Mouse (Mus musculus) cerebellum, adult 9-11 months (tissue): ENCODE measurements around the gene Rnf212b.

ENCODE experiments used
- DNase-seq: peaks from one replicate; pipeline ENCODE4 v3.0.0; 2022

Rnf212b gene

DNA sequence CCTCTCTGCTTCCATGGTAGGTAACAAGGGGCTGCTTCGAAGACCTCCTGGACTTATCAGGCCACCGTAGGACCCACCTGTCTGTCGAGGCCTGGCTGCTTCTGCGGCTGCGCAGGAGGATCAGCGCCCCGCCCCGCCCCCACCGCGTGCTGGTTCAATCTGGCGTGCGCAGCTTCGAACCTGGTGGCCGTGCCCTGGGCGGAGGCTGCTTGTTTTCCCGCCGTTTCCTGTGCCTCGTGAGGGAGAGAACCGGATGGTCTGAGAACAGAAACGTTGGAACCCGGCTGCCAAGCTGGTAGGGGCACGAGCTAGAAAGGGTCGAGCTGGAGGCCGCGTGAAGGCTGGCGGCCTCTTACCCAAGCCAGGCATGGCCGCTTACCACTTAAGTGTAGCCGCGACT, at the start of gene Rnf212b:
Rnf212b (plus strand) TSS at position 151 of the 400 bp plus-strand sequence.
- DNase-seq, result no peak

GRCm38 (mm10) chr14:54766937-54767336, 47.0 kb upstream of the Rnf212b start:
- DNase-seq, result peak; percentile 76

GRCm38 (mm10) chr14:54768314-54769067, 45.5 kb upstream of the Rnf212b start:
- DNase-seq, result peak; percentile 51

DNA sequence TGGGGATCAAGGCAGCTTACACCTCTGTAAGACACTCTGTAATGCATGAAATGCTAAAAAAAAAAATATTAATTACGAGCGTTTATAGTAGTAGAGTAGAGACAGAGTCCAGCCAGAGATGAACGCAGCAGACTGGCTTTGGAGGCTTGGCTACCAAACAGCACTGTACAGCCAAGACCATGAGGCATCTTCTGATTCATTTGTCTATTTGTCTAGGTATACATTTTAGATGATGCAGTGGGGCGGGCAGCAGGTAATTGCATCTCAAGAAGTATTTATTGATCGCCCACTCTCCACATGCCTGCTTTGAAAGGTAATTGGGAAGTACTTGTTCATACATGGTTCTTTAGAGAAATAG, 44.9 kb upstream of the Rnf212b start:
- no peak for DNase-seq

GRCm38 (mm10) chr14:54770373-54770772, 43.6 kb upstream of the Rnf212b start:
- DNase-seq, result peak; percentile 20

GRCm38 (mm10) chr14:54772333-54772856, 41.5 kb upstream of the Rnf212b start:
- peak; percentile 74 for DNase-seq

- DNase-seq, result peak; percentile 69
These were observed 38.4 kb upstream of the Rnf212b start for GRCm38 (mm10) chr14:54775534-54776041.

DNA sequence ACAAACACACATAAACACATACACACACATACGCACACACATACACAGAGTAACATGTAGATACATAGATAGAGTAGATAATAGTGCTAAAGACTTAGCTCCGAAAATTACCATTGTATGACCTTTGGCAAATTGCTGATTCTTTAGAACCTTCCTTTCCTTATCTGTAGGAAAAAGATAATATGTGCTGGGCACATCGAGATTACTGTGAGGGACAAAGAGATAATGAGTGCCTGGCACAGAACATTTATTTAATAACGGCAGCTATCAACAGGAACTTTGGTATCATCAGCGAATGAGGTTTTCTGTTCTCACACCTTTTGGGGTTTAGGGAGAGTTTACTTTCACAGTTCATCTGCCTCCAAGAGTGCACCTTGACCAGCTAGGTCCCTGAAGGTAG, 37.2 kb upstream of the Rnf212b start:
- peak; percentile 15 for DNase-seq

DNA sequence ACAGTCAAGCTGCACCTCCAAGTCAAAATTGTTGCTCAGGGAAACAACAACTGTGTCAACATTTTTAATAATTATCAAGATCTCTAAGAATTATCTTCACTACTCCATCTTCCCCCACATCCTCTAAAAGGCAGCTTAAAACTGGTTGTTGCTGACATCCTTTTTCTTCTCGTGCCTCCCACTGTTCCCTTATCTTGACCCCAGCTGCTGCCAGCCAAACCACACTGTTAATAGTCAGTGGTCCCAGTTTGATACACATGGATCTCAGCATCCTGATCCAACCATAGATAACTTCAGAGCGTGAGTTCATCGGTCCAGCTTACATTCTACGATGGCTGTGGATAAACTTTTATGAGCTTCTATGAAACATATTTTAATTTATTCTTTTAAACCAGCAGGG, 36.0 kb upstream of the Rnf212b start:
- DNase-seq, result peak; percentile 16

DNA sequence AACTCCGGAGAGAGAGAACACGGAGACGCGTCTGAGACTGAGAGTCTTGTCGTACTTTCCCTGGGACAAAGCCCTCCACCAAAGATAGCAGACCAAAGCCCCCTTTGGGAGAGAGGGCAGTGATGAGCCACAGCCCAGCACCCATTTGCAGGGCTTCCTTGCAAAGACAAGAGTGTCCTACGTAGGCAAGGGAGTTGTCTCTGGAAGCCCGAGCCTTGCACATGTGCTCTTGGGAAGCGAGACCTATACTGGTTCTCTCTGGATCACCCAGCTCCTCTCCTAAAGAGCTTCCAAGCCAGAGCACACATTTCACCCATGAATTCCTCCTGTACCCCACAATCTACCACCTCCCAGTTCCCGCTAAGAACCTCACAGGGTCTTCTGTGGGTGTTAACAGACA, 33.9 kb upstream of the Rnf212b start:
- no peak for DNase-seq

GRCm38 (mm10) chr14:54780836-54781609, 32.9 kb upstream of the Rnf212b start:
- peak; percentile 90 for DNase-seq

GRCm38 (mm10) chr14:54781610-54782365, 32.2 kb upstream of the Rnf212b start, which contains the start of gene Slc7a8:
Slc7a8 (minus strand) TSS chr14:54781946.
- peak; percentile 87 for DNase-seq

DNA sequence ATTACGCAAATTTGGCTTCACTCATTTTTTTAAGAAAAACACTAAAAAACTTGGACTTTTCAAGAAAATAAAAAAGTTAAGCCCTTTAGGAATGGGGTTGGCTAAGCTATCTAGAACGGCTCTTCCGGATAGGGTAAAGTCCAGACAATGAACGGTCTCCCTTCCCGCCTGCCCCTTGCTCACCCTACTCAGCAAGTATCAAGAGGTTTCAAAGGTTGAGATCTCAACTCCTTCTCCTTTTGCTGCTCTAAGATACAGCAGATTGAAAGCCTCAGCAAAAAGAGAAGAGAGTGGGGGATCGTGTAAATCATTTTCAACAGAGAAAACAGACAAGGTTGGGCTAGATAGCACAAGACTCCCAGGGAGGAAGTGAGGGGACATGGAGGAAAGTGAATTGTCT, 31.0 kb upstream of the Rnf212b start:
- no peak for DNase-seq

DNA sequence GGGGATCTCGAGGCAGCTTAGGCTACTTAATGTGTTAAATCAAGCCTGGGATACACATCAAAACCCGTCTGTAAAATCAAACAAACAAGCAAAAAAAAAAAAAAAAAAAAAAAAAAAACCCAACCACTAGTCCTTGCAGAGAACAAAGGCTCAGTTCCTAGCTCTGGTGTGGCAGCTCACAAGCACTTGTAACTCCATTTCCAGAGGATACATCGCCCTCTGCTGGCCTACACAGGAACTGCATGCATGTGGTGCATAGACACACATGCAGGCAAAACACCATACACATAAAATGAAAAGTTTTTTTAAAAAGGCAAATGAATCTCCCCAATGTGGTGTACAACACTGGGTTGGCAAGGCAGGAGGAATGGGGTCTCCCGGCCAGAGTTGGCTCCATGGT, 28.0 kb upstream of the Rnf212b start:
- DNase-seq, result peak; percentile 68

DNA sequence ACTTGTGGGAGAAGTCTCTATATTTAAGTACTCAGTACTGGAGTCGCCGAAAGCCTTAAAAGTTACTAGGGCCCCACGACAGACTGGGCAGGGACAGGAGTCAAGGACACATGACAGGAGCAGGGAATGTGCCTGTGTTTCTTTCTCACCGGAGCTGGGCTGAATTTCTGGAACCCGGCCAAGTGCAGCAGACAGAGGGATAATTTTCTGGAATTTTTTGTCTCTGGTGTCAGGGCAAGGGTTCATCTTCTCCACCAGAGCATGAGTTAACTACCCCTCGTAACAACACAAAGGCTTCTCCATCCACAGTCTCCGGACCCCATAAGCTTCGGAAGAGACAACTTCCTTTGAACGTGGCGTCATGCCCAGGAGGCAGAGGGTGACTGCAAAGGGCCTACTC, 27.5 kb upstream of the Rnf212b start:
- DNase-seq, result peak; percentile 37

- DNase-seq, result no peak
These were observed 26.7 kb upstream of the Rnf212b start for GRCm38 (mm10) chr14:54787226-54787625.

DNA sequence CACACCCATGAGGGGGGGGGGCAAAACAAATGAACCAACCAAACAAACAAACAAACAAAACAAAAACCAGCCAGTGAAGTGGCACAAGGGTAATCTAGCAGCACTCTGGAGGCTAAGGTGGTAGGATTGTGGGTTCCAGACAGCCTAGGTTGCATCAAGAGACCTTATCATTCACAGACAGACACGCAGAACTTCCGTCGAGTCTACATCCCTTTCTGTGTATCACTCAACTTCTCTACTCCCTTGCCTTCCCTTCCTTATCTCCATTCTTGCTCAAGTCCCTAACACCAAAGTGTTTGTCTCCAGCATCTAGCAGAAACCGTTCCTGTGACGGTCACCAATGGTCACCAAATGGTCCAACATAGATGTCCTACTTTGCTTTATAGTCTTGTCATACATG, 25.7 kb upstream of the Rnf212b start:
- DNase-seq, result no peak

- DNase-seq, result no peak
These were observed 21.8 kb upstream of the Rnf212b start for GRCm38 (mm10) chr14:54792166-54792565.

GRCm38 (mm10) chr14:54793351-54793750, 20.6 kb upstream of the Rnf212b start:
- DNase-seq, result no peak

DNA sequence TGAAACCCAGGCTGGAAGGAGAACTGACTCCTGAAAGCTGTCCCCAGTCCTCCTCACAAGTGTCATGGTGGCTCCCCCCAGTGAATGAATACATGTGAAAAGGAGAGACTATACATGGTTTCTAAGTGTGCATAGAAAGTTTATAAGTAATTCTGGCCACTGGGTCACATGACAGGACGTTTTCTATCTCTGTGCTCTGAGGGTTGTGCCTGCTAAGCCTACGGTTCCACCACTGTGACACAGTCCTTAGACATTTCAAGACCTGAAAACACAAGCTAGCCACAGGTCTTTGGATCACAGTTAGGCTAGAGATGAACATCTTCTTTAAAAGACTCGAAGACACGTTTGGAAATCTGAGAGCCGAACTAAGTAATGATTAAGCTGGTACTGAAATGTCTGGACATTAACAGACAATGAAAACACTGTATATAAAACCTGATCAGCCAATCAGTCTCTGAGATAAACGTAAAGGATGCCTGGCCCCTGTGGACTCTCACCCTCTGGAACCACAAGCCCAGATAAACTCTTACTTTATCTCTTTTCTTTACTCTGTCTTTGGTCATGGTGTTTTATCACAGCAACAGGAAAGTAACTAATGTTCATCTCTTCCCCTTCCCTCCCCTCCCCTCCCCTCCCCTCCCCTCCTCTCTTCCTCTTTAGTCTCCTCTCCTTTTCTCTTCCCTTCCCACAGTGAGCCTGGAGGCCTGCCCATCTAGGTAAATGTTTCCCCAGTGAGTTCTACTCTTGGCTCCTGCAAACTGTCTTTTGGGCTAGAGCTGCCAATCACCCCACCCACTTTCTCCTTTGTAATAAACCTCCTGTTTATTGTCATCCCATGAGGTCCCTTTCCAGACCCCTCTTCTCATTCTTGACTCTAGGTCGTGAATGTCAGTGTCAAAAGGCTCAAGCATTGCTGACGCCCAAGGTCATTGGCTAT, 19.8 kb upstream of the Rnf212b start:
- DNase-seq, result no peak

DNA sequence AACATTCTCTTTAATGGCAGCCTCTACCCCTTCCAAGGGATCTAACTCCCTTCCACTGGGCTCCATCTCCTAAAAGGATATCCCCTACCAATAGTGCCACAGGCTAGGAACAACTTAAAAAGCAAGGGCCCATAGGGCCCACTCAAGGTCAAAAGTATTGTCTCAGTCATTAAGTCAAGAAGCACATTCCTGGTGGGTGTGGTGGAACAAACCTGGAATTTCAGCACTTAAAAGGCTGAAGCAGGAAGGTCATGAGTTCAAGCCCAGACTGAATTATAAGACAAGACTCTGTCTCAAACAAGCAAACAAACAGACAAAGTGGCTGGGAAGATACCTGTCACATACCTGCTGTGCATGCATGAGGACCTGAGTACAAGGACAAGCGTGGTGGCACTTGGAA, 18.0 kb upstream of the Rnf212b start:
- DNase-seq, result no peak

DNA sequence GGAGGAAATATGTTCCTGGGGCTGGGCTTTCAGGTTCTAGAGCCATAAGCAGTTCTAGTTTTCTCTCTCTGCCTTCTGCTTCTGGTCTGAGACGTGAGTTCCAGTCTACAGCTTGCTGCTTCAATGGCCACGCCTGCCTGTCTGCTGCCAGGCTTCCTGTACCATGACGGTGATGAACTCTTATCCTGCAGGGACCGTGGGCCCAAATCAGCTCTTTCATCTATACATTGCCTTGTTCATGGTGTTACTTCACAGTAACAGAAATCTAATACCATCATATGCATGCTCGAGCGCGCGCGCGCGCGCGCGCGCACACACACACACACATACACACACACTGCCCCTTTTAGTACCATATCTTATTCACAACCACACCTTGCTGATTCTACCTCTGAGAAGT, 17.2 kb upstream of the Rnf212b start:
- no peak for DNase-seq
